Mouse (Mus musculus): ENCODE measurements at regions not wholly inside any gene's neighbourhood (a gene's known extent, or its start where the extent isn't known, plus 50 kb on each side); places are given as distances from the start of the nearest gene placed in this dataset.

- WGBS, result 29% methylated on average over 6 of the region's 6 CpGs
- no peaks in the 10 kb centered on the region for H3K4me1 ChIP-seq (ENCODE audit: control insufficient read depth, insufficient read depth, low read length)
- no peaks in the 10 kb centered on the region for H3K36me3 ChIP-seq (ENCODE audit: control insufficient read depth, insufficient read depth, low read length)
- H3K4me3 ChIP-seq (ENCODE audit: low read length), result no peak overlapping the region
- H3K4me2 ChIP-seq (replicated peaks; ENCODE audit: low read depth, low read length), result no peak overlapping the region
- no peak for ATAC-seq (ENCODE audit: low FRiP score, low TSS enrichment)
- no peak overlapping the region for H3K27ac ChIP-seq (ENCODE audit: low read depth, low read length)
- no peaks in the 10 kb centered on the region for H3K27me3 ChIP-seq (ENCODE audit: control insufficient read depth, insufficient read depth, low read length)
- no peaks in the 10 kb centered on the region for H3K9me3 ChIP-seq (ENCODE audit: control insufficient read depth, low read length)
- no peak overlapping the region for H3K9ac ChIP-seq (ENCODE audit: low read depth, low read length)
Measured at GRCm38 (mm10) chr1:177605353-177605969, 124.2 kb upstream of the 1700016C15Rik start.

GRCm38 (mm10) chr1:177607565-177607964, 122.0 kb upstream of the 1700016C15Rik start:
- H3K4me1 ChIP-seq (ENCODE audit: control insufficient read depth, insufficient read depth, low read length), result no peaks in the 10 kb centered on the region
- H3K9ac ChIP-seq (ENCODE audit: low read depth, low read length), result no peak overlapping the region
- H3K36me3 ChIP-seq (ENCODE audit: control insufficient read depth, insufficient read depth, low read length), result no peaks in the 10 kb centered on the region
- H3K27ac ChIP-seq (ENCODE audit: low read depth, low read length), result no peak overlapping the region
- H3K4me3 ChIP-seq (ENCODE audit: low read length), result no peak overlapping the region
- no peak for ATAC-seq (ENCODE audit: low FRiP score, low TSS enrichment)
- 68% methylated on average over 2 of the region's 2 CpGs for WGBS
- H3K4me2 ChIP-seq (replicated peaks; ENCODE audit: low read depth, low read length), result no peak overlapping the region
- H3K27me3 ChIP-seq (ENCODE audit: control insufficient read depth, insufficient read depth, low read length), result no peaks in the 10 kb centered on the region
- H3K9me3 ChIP-seq (ENCODE audit: control insufficient read depth, low read length), result no peaks in the 10 kb centered on the region

- Histone ChIP-seq H3K9me3 (ENCODE audit: control insufficient read depth, low read length) (no peaks in the 10 kb centered on the region), H3K27me3 (ENCODE audit: control insufficient read depth, insufficient read depth, low read length) (no peaks in the 10 kb centered on the region), H3K36me3 (ENCODE audit: control insufficient read depth, insufficient read depth, low read length) (no peaks in the 10 kb centered on the region), H3K27ac (ENCODE audit: low read depth, low read length) (no peak overlapping the region), H3K9ac (ENCODE audit: low read depth, low read length) (no peak overlapping the region), H3K4me2 (replicated peaks; ENCODE audit: low read depth, low read length) (no peak overlapping the region), H3K4me1 (ENCODE audit: control insufficient read depth, insufficient read depth, low read length) (no peaks in the 10 kb centered on the region), H3K4me3 (ENCODE audit: low read length) (no peak overlapping the region)
- WGBS, result 83% methylated on average over 18 of the region's 18 CpGs
- ATAC-seq (ENCODE audit: low FRiP score, low TSS enrichment), result peak; percentile 24; the same call in 1 of the 2 replicates
Measured at GRCm38 (mm10) chr1:177608551-177609020, 121.0 kb upstream of the 1700016C15Rik start.

GRCm38 (mm10) chr1:177609226-177609625, 120.4 kb upstream of the 1700016C15Rik start:
- Histone ChIP-seq H3K9ac (ENCODE audit: low read depth, low read length) (no peak overlapping the region), H3K27ac (ENCODE audit: low read depth, low read length) (no peak overlapping the region), H3K4me3 (ENCODE audit: low read length) (no peak overlapping the region), H3K27me3 (ENCODE audit: control insufficient read depth, insufficient read depth, low read length) (no peaks in the 10 kb centered on the region), H3K36me3 (ENCODE audit: control insufficient read depth, insufficient read depth, low read length) (no peaks in the 10 kb centered on the region), H3K4me1 (ENCODE audit: control insufficient read depth, insufficient read depth, low read length) (no peaks in the 10 kb centered on the region), H3K9me3 (ENCODE audit: control insufficient read depth, low read length) (no peaks in the 10 kb centered on the region), H3K4me2 (replicated peaks; ENCODE audit: low read depth, low read length) (no peak overlapping the region)
- ATAC-seq (ENCODE audit: low FRiP score, low TSS enrichment), result no peak
- 77% methylated on average over 2 of the region's 2 CpGs for WGBS

GRCm38 (mm10) chr1:177609683-177610082, 119.9 kb upstream of the 1700016C15Rik start:
- Histone ChIP-seq H3K4me2 (replicated peaks; ENCODE audit: low read depth, low read length) (no peak overlapping the region), H3K4me1 (ENCODE audit: control insufficient read depth, insufficient read depth, low read length) (no peaks in the 10 kb centered on the region), H3K9ac (ENCODE audit: low read depth, low read length) (no peak overlapping the region), H3K27me3 (ENCODE audit: control insufficient read depth, insufficient read depth, low read length) (no peaks in the 10 kb centered on the region), H3K36me3 (ENCODE audit: control insufficient read depth, insufficient read depth, low read length) (no peaks in the 10 kb centered on the region), H3K27ac (ENCODE audit: low read depth, low read length) (no peak overlapping the region), H3K9me3 (ENCODE audit: control insufficient read depth, low read length) (no peaks in the 10 kb centered on the region), H3K4me3 (ENCODE audit: low read length) (no peak overlapping the region)
- no peak for ATAC-seq (ENCODE audit: low FRiP score, low TSS enrichment)
- 72% methylated on average over 5 of the region's 5 CpGs for WGBS

- no peaks in the 10 kb centered on the region for H3K36me3 ChIP-seq (ENCODE audit: control insufficient read depth, insufficient read depth, low read length)
- H3K9me3 ChIP-seq (ENCODE audit: control insufficient read depth, low read length), result no peaks in the 10 kb centered on the region
- H3K4me2 ChIP-seq (replicated peaks; ENCODE audit: low read depth, low read length), result no peak overlapping the region
- 71% methylated on average over 2 of the region's 2 CpGs for WGBS
- no peak overlapping the region for H3K4me3 ChIP-seq (ENCODE audit: low read length)
- no peak for ATAC-seq (ENCODE audit: low FRiP score, low TSS enrichment)
- H3K4me1 ChIP-seq (ENCODE audit: control insufficient read depth, insufficient read depth, low read length), result no peaks in the 10 kb centered on the region
- no peak overlapping the region for H3K27ac ChIP-seq (ENCODE audit: low read depth, low read length)
- H3K9ac ChIP-seq (ENCODE audit: low read depth, low read length), result no peak overlapping the region
- no peaks in the 10 kb centered on the region for H3K27me3 ChIP-seq (ENCODE audit: control insufficient read depth, insufficient read depth, low read length)
Measured at GRCm38 (mm10) chr1:177610156-177610555, 119.5 kb upstream of the 1700016C15Rik start.

GRCm38 (mm10) chr1:177612546-177612945, 117.1 kb upstream of the 1700016C15Rik start:
- Histone ChIP-seq H3K9ac (ENCODE audit: low read depth, low read length) (no peak overlapping the region), H3K4me3 (ENCODE audit: low read length) (no peak overlapping the region), H3K9me3 (ENCODE audit: control insufficient read depth, low read length) (no peaks in the 10 kb centered on the region), H3K36me3 (ENCODE audit: control insufficient read depth, insufficient read depth, low read length) (no peaks in the 10 kb centered on the region), H3K27me3 (ENCODE audit: control insufficient read depth, insufficient read depth, low read length) (no peaks in the 10 kb centered on the region), H3K4me1 (ENCODE audit: control insufficient read depth, insufficient read depth, low read length) (no peaks in the 10 kb centered on the region), H3K27ac (ENCODE audit: low read depth, low read length) (no peak overlapping the region), H3K4me2 (replicated peaks; ENCODE audit: low read depth, low read length) (no peak overlapping the region)
- ATAC-seq (ENCODE audit: low FRiP score, low TSS enrichment), result no peak
- 72% methylated on average over 7 of the region's 7 CpGs for WGBS

GRCm38 (mm10) chr1:177615609-177616008, 114.0 kb upstream of the 1700016C15Rik start:
- no peak for ATAC-seq (ENCODE audit: low FRiP score, low TSS enrichment)
- H3K27ac ChIP-seq (ENCODE audit: low read depth, low read length), result no peak overlapping the region
- no peaks in the 10 kb centered on the region for H3K36me3 ChIP-seq (ENCODE audit: control insufficient read depth, insufficient read depth, low read length)
- WGBS, result 91% methylated on average over 9 of the region's 9 CpGs
- H3K4me3 ChIP-seq (ENCODE audit: low read length), result no peak overlapping the region
- no peaks in the 10 kb centered on the region for H3K4me1 ChIP-seq (ENCODE audit: control insufficient read depth, insufficient read depth, low read length)
- H3K27me3 ChIP-seq (ENCODE audit: control insufficient read depth, insufficient read depth, low read length), result no peaks in the 10 kb centered on the region
- no peaks in the 10 kb centered on the region for H3K9me3 ChIP-seq (ENCODE audit: control insufficient read depth, low read length)
- H3K4me2 ChIP-seq (replicated peaks; ENCODE audit: low read depth, low read length), result no peak overlapping the region
- H3K9ac ChIP-seq (ENCODE audit: low read depth, low read length), result no peak overlapping the region

GRCm38 (mm10) chr1:177616335-177617239, 113.0 kb upstream of the 1700016C15Rik start:
- WGBS, result 92% methylated on average over 24 of the region's 24 CpGs

More at GRCm38 (mm10) chr1:177616335-177617239, 113.0 kb upstream of the 1700016C15Rik start:
- Histone ChIP-seq H3K4me3 (ENCODE audit: low read length) (no peak overlapping the region), H3K27ac (ENCODE audit: low read depth, low read length) (no peak overlapping the region), H3K4me2 (replicated peaks; ENCODE audit: low read depth, low read length) (no peak overlapping the region), H3K27me3 (ENCODE audit: control insufficient read depth, insufficient read depth, low read length) (no peaks in the 10 kb centered on the region), H3K9ac (ENCODE audit: low read depth, low read length) (no peak overlapping the region), H3K4me1 (ENCODE audit: control insufficient read depth, insufficient read depth, low read length) (no peaks in the 10 kb centered on the region), H3K9me3 (ENCODE audit: control insufficient read depth, low read length) (no peaks in the 10 kb centered on the region), H3K36me3 (ENCODE audit: control insufficient read depth, insufficient read depth, low read length) (no peaks in the 10 kb centered on the region)
- ATAC-seq (ENCODE audit: low FRiP score, low TSS enrichment), result no peak
